Mouse (Mus musculus) layer of hippocampus, adult 18-20 months (tissue): Measurements from ENCODE around the gene Jam2. TPM values are rescaled to one million over a fixed set of nuclear protein-coding genes. Genes with fewer than 3 reads are reported as not detected.

Source experiments
- DNase-seq, 2 experiments: peaks; one replicate each; pipeline ENCODE4 v3.0.0; 2022; ENCODE audit warnings: low spot score in 2 of 2
- total RNA-seq, 2 experiments: library from RNA; stranded (reverse); gene quantifications; 2 replicates each; pipeline ENCODE4 v1.2.3; 2021

Jam2 gene
- total RNA-seq, 2 experiments from 2014 or later, result 18.2 to 22.6 TPM

GRCm38 (mm10) chr16:84778861-84779630 is 5.1 kb downstream of the Jam2 start:
- no peak for DNase-seq

- DNase-seq, result no peak
Measured at GRCm38 (mm10) chr16:84779718-84780117, 5.8 kb downstream of the Jam2 start.

- DNase-seq, result no peak
Measured at GRCm38 (mm10) chr16:84783279-84783678, 9.4 kb downstream of the Jam2 start.

- DNase-seq, result no peak
Measured at GRCm38 (mm10) chr16:84784966-84785365, 11.0 kb downstream of the Jam2 start.

DNA sequence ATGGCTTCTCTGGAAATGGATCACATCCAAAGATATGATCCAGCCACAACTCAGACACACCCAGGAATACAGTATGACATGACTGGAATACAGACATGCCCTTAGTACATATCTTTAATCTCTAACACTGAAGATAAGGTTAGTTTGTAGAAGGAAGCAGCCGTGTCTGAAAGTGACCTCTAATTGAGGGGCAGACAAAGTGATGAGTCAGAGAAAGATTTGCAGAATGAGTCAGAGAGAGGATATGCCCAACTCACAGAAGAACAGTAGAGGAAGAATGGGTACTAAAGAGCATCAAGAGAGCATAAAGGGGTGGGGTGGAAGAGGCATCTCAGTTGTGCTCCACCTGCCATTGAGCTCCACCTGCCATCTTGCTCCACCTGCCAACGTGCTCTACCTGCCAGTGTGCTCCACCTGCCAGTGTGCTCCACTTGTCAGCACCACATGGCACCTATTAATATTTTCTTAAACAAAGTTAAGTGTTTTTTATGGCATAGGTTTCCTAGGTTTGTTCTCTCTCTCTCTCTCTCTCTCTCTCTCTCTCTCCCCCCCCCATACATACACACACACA is 16.8 kb downstream of the Jam2 start:
- DNase-seq, result no peak

GRCm38 (mm10) chr16:84793401-84793800 is 19.5 kb downstream of the Jam2 start:
- DNase-seq, result no peak

GRCm38 (mm10) chr16:84795337-84795736 is 21.4 kb downstream of the Jam2 start:
- no peak for DNase-seq

DNA sequence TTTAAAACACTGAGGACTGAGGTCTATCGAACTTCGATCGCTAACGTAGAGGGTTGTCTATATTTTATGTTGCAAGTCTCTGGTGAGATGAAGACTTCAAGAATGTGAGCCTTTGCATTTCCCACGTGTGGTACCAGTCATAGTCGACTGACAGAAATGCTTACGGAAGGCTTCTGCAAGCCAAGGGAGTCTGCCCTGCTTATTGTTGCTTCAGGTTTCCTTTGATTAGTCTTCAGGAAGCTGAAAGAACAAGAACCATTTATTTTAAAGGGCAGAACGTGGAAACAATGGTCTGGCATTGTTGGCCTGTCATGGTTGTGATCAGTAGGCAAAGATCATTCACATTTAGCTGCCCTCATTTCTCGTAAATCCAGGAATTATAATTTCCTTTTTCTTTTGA is 22.8 kb downstream of the Jam2 start:
- DNase-seq, result no peak

GRCm38 (mm10) chr16:84800038-84800437 is 26.1 kb downstream of the Jam2 start:
- DNase-seq, result no peak

DNA sequence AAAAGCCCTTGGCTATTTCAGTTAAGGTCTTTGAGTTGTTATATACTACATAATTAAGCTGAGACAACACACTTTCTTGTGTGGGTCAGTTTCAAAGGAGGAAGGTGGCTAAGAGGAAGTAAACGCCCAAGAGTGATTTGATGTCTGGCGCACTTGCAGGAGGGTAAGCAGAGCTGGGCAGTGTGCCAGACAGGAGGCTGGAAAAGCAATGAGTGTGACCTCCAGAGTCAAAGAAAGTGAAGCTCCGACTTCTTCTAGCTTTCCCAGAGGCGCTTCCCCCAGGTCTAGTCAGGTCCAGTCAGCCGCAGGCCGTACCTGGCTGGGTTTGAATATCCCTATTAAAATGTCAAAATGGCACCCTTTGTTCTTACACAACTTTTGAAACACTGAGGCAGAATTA is 28.3 kb downstream of the Jam2 start:
- no peak for DNase-seq

- DNase-seq, result no peak
Measured at GRCm38 (mm10) chr16:84804866-84805265, 30.9 kb downstream of the Jam2 start.

- no peak for DNase-seq
Measured at GRCm38 (mm10) chr16:84806175-84806574, 32.3 kb downstream of the Jam2 start.

DNA sequence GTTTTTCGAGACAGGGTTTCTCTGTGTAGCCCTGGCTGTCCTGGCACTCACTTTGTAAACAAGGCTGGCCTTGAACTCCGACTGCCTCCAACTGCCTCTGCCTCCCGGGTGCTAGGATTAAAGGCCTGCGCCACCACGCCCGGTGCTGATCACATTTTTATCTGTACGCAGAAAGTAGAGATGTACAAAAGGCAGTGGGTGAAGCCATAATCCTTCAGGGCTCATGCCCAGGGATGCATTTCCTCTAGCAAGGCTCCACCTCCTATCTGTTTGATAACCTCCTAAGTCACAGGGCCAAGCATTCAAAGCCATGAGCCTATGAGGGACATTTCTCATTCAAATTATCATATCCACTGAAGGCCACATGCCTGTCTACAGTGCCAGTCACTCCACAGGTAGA is 34.0 kb downstream of the Jam2 start:
- DNase-seq, result no peak

GRCm38 (mm10) chr16:84810254-84810653 is 36.3 kb downstream of the Jam2 start:
- DNase-seq, result no peak

DNA sequence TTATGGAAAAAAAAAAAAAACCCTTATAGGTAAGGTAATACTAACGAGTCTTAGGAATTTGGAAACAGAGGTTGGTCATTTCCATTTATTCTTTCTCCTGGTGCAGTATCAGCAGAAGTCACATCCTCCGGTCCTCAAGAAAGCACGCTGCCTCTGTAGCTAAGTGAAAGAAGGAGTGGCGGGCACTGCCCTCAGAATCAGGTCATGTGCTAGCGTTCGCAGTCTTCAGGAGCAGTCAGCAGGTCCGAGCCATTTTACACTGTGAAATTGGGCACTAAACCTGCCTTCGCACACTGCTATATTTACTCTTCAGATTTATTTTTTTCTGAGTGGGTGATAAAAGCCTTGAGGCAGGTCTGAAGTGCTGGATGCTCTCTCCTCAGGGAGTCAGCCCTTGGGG is 39.9 kb downstream of the Jam2 start:
- DNase-seq, result no peak

DNA sequence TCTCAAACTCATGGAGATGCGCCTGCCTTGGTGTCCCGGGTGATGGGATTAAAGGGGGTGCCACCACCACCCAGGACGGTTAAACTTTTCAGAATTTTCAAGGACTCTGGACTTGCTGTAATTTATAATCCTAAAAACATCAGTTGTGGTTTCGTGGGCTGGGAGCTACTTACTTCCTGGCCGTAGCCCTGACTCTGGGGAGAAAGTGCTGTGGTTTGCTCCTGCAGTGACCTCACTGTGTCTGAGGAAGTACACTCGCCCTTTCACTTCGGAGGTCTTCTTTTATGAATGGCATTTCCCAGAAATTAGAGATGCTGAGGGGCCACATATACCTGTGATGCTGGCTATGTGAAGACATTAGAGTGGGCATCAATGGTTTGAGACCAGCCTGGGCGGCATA is 40.6 kb downstream of the Jam2 start:
- no peak for DNase-seq

GRCm38 (mm10) chr16:84817423-84817822 is 43.5 kb downstream of the Jam2 start:
- peak in 1 of 2 experiments; percentile 58 for DNase-seq

DNA sequence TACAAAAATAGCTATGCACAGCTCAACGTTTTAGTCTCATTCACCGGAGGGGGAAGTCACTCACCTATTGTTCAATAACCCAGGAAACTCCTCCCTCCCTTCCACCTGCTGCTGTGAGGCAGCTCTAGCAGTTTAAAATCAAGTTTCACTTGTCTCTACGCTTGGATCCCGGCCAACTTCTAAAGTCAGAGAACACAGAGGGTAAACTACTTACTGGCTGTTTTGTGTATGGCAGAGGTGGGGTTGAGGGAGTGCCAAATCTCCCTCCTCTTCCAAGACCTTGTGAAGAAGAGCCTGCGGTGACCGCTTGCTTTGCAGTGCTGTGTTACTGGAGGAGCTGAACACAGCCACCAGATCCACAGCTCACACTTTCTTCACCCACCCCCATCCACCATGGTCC is 51.1 kb downstream of the Jam2 start:
- no peak for DNase-seq

- no peak for DNase-seq
Measured at GRCm38 (mm10) chr16:84831696-84832095, 57.8 kb downstream of the Jam2 start.

DNA sequence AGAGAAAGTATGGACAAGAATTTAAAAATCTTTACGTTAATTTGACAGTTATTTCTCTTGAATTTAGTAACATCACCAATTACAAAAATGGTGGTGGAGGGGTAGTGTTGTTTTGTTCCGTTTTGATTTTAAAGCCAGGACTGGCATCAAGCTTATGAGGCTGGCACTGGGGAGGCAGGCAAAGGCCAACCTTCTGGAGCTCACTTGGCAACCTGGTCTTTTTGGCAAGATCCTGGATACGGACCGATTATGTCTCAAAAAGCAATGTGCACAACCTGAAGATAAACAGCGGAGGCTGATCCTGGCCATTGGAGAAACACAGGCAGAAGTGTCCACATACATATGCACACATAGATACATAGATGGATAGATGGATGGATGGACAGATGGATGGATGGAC is 58.8 kb downstream of the Jam2 start:
- peak in 1 of 2 experiments; percentile 42 for DNase-seq

GRCm38 (mm10) chr16:84834344-84834743 is 60.4 kb downstream of the Jam2 start:
- DNase-seq, result peak in 1 of 2 experiments; percentile 6

- DNase-seq, result peak; percentile 90 to 94
Measured at GRCm38 (mm10) chr16:84834745-84835440, 61.0 kb downstream of the Jam2 start, which contains the start of gene Gabpa. TSS of gene Gabpa (plus strand) at chr16:84834925.
